Mouse (Mus musculus): ENCODE measurements at regions not wholly inside any gene's neighbourhood (a gene's known extent, or its start where the extent isn't known, plus 50 kb on each side); places are given as distances from the start of the nearest gene placed in this dataset.

GRCm38 (mm10) chr1:176359992-176360724 is 85.0 kb upstream of the Pld5 start:
- no peak overlapping the region for H3K4me3 ChIP-seq
- H3K36me3 ChIP-seq (ENCODE audit: control insufficient read depth, insufficient read depth, low read length), result no peaks in the 10 kb centered on the region
- no peak for TF ChIP-seq EP300 (IDR thresholded peaks at IDR 0.05; ENCODE audit: insufficient read depth, low read depth, low read length)
- no peak for TF ChIP-seq CTCF (IDR thresholded peaks at IDR 0.05)
- no peak for TF ChIP-seq POLR2A (IDR thresholded peaks at IDR 0.05; ENCODE audit: insufficient read depth, low read depth, low read length)
- intact Hi-C loops (cut with DNase I), result no loop called here
- no peak overlapping the region for H3K27ac ChIP-seq
- H3K9ac ChIP-seq (ENCODE audit: low read depth, low read length), result no peak overlapping the region
- 90% methylated on average over 12 of the region's 12 CpGs for WGBS
- DNase-seq, result no peak
- no peaks in the 10 kb centered on the region for H3K27me3 ChIP-seq (ENCODE audit: control insufficient read depth, insufficient read depth, low read length)
- no peaks in the 10 kb centered on the region for H3K79me2 ChIP-seq (replicated peaks; ENCODE audit: control insufficient read depth, insufficient read depth, low read length)
- no peaks in the 10 kb centered on the region for H3K4me1 ChIP-seq (ENCODE audit: control insufficient read depth, insufficient read depth, low read length)

- 62% methylated on average over 12 of the region's 12 CpGs for WGBS
- TF ChIP-seq CTCF (IDR thresholded peaks at IDR 0.05), result no peak
- TF ChIP-seq POLR2A (IDR thresholded peaks at IDR 0.05; ENCODE audit: insufficient read depth, low read depth, low read length), result no peak
- no peak for TF ChIP-seq EP300 (IDR thresholded peaks at IDR 0.05; ENCODE audit: insufficient read depth, low read depth, low read length)
Observed at GRCm38 (mm10) chr1:176355342-176355741, 80.2 kb upstream of the Pld5 start.

GRCm38 (mm10) chr1:176354898-176355297 is 79.8 kb upstream of the Pld5 start:
- no peaks in the 10 kb centered on the region for H3K36me3 ChIP-seq (ENCODE audit: control insufficient read depth, insufficient read depth, low read length)

More at GRCm38 (mm10) chr1:176355342-176355741, 80.2 kb upstream of the Pld5 start:
- H3K36me3 ChIP-seq (ENCODE audit: control insufficient read depth, insufficient read depth, low read length), result no peaks in the 10 kb centered on the region
- H3K27ac ChIP-seq, result no peak overlapping the region
- H3K27me3 ChIP-seq (ENCODE audit: control insufficient read depth, insufficient read depth, low read length), result no peaks in the 10 kb centered on the region
- intact Hi-C loops (cut with DNase I), result no loop called here
- H3K4me1 ChIP-seq (ENCODE audit: control insufficient read depth, insufficient read depth, low read length), result no peaks in the 10 kb centered on the region
- no peak overlapping the region for H3K4me3 ChIP-seq
- no peaks in the 10 kb centered on the region for H3K79me2 ChIP-seq (replicated peaks; ENCODE audit: control insufficient read depth, insufficient read depth, low read length)
- no peak for DNase-seq
- no peak overlapping the region for H3K9ac ChIP-seq (ENCODE audit: low read depth, low read length)

DNA sequence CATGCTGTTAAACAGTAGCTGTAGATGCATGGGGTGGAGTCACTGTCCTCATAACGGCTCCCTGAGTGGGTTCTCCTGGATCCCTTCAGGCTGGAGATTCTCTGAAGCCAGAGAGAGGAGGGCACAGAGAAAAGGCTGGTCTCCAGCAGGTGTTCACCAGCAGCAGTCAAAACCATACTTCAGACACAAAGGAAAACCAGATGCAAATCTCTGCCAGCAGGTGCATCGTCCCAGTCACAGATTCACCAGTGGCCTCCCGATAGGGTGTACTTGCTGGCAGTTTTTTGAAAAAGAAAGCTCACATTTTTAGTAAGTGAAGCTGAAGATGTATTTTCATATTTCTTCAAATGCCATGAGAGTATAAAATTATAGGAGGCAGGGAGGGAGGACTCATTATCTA is 77.6 kb upstream of the Pld5 start:
- H3K27me3 ChIP-seq (ENCODE audit: control insufficient read depth, insufficient read depth, low read length), result no peaks in the 10 kb centered on the region
- H3K4me3 ChIP-seq, result no peak overlapping the region
- 64% methylated on average over 3 of the region's 3 CpGs for WGBS
- intact Hi-C loops (cut with DNase I), result no loop called here
- no peak overlapping the region for H3K27ac ChIP-seq
- H3K9ac ChIP-seq (ENCODE audit: low read depth, low read length), result no peak overlapping the region
- TF ChIP-seq CTCF (IDR thresholded peaks at IDR 0.05) (no peak), POLR2A (IDR thresholded peaks at IDR 0.05; ENCODE audit: insufficient read depth, low read depth, low read length) (no peak), EP300 (IDR thresholded peaks at IDR 0.05; ENCODE audit: insufficient read depth, low read depth, low read length) (no peak)
- no peaks in the 10 kb centered on the region for H3K79me2 ChIP-seq (replicated peaks; ENCODE audit: control insufficient read depth, insufficient read depth, low read length)
- H3K36me3 ChIP-seq (ENCODE audit: control insufficient read depth, insufficient read depth, low read length), result no peaks in the 10 kb centered on the region
- no peaks in the 10 kb centered on the region for H3K4me1 ChIP-seq (ENCODE audit: control insufficient read depth, insufficient read depth, low read length)
- DNase-seq, result no peak

More at GRCm38 (mm10) chr1:176354898-176355297, 79.8 kb upstream of the Pld5 start:
- Histone ChIP-seq H3K9ac (ENCODE audit: low read depth, low read length) (no peak overlapping the region), H3K4me1 (ENCODE audit: control insufficient read depth, insufficient read depth, low read length) (no peaks in the 10 kb centered on the region), H3K79me2 (replicated peaks; ENCODE audit: control insufficient read depth, insufficient read depth, low read length) (no peaks in the 10 kb centered on the region), H3K27ac (no peak overlapping the region), H3K4me3 (no peak overlapping the region), H3K27me3 (ENCODE audit: control insufficient read depth, insufficient read depth, low read length) (no peaks in the 10 kb centered on the region)
- intact Hi-C loops (cut with DNase I), result no loop called here
- WGBS, result 33% methylated on average over 1 of the region's 1 CpGs
- no peak for DNase-seq
- TF ChIP-seq POLR2A (IDR thresholded peaks at IDR 0.05; ENCODE audit: insufficient read depth, low read depth, low read length), result no peak
- TF ChIP-seq EP300 (IDR thresholded peaks at IDR 0.05; ENCODE audit: insufficient read depth, low read depth, low read length), result no peak
- no peak for TF ChIP-seq CTCF (IDR thresholded peaks at IDR 0.05)

DNA sequence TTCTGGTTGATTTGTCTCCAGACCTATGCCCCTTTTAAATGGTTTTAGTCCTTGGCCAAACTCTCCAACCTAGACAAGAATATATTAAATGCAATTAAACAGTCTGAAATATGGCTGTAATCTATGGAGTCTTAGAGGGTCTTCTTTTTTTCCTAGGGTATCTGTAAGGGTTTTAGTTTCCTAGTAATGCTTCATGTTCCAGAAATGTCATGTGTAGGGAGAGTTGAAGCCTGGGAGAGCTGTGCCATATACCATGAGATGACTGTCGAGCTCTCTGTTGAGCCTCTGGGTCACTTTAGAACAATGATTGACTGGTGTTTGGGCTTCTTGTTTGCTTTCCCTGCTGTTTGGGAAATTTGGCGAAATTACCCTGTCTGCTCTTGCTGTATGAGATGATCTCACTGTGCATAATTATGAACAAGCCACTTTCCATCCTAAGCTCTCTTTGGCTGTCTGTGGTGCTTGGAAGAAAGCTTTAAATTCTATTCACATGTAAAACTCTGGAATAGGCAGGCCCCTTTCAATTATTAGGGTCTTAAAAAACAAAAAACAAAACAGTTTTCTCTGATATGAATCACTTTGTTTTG is 74.9 kb upstream of the Pld5 start:
- intact Hi-C loops (cut with DNase I), result no loop called here
- Histone ChIP-seq H3K27me3 (ENCODE audit: control insufficient read depth, insufficient read depth, low read length) (no peaks in the 10 kb centered on the region), H3K9ac (ENCODE audit: low read depth, low read length) (no peak overlapping the region), H3K27ac (no peak overlapping the region), H3K4me1 (ENCODE audit: control insufficient read depth, insufficient read depth, low read length) (no peaks in the 10 kb centered on the region), H3K4me3 (no peak overlapping the region), H3K79me2 (replicated peaks; ENCODE audit: control insufficient read depth, insufficient read depth, low read length) (no peaks in the 10 kb centered on the region), H3K36me3 (ENCODE audit: control insufficient read depth, insufficient read depth, low read length) (no peaks in the 10 kb centered on the region)
- TF ChIP-seq CTCF (IDR thresholded peaks at IDR 0.05), result no peak
- no peak for TF ChIP-seq EP300 (IDR thresholded peaks at IDR 0.05; ENCODE audit: insufficient read depth, low read depth, low read length)
- TF ChIP-seq POLR2A (IDR thresholded peaks at IDR 0.05; ENCODE audit: insufficient read depth, low read depth, low read length), result no peak
- 68% methylated on average over 2 of the region's 2 CpGs for WGBS
- DNase-seq, result no peak

- no peak overlapping the region for H3K27ac ChIP-seq
- TF ChIP-seq EP300 (IDR thresholded peaks at IDR 0.05; ENCODE audit: insufficient read depth, low read depth, low read length), result no peak
- no peak overlapping the region for H3K4me3 ChIP-seq
- H3K27me3 ChIP-seq (ENCODE audit: control insufficient read depth, insufficient read depth, low read length), result no peaks in the 10 kb centered on the region
- intact Hi-C loops (cut with DNase I), result no loop called here
- H3K36me3 ChIP-seq (ENCODE audit: control insufficient read depth, insufficient read depth, low read length), result no peaks in the 10 kb centered on the region
- no peak overlapping the region for H3K9ac ChIP-seq (ENCODE audit: low read depth, low read length)
- H3K79me2 ChIP-seq (replicated peaks; ENCODE audit: control insufficient read depth, insufficient read depth, low read length), result no peaks in the 10 kb centered on the region
- DNase-seq, result no peak
- H3K4me1 ChIP-seq (ENCODE audit: control insufficient read depth, insufficient read depth, low read length), result no peaks in the 10 kb centered on the region
- WGBS, result 69% methylated on average over 3 of the region's 3 CpGs
Observed at GRCm38 (mm10) chr1:176348129-176348528, 73.0 kb upstream of the Pld5 start.
